Mouse (Mus musculus) MEL (cell line): ENCODE results near the gene Snrnp27. TPM values are rescaled to one million over a fixed set of nuclear protein-coding genes. Genes with fewer than 3 reads are reported as not detected.

Source experiments
- DNase-seq: peaks from one replicate; pipeline ENCODE4 v3.0.0; 2011; ENCODE audit warnings: low read depth, low spot score
- H3K27ac ChIP-seq: 2 replicates; pipeline ENCODE4 v1.5.1; 2012; ENCODE audit warnings: low read depth, mild to moderate bottlenecking, control low read depth, low read length, moderate library complexity; ENCODE audit not compliant: control insufficient read depth
- H3K27me3 ChIP-seq, 2 experiments: fragments of 150-350 bp in 1 of 2; sonication (generic) in 1 of 2; 2 replicates each; pipeline ENCODE4 v1.6.1; 2012; ENCODE audit warnings: low read length in 2 of 2, mild to moderate bottlenecking in 2 of 2, improper control_type of control experiment in 1 of 2, moderate library complexity in 1 of 2; ENCODE audit not compliant: insufficient read depth in 2 of 2, control insufficient read depth in 1 of 2
- H3K36me3 ChIP-seq, 2 experiments: 2 replicates each; pipeline ENCODE4 v1.6.1; 2012 to 2014; ENCODE audit warnings: low read length in 2 of 2, improper control_type of control experiment in 1 of 2, inconsistent platforms in 1 of 2, mild to moderate bottlenecking in 1 of 2; ENCODE audit not compliant: insufficient read depth in 2 of 2, control insufficient read depth in 1 of 2
- H3K4me1 ChIP-seq, 2 experiments: fragments of 150-350 bp in 1 of 2; sonication (generic) in 1 of 2; 2 replicates each; pipeline ENCODE4 v1.6.1; 2012; ENCODE audit warnings: low read length in 2 of 2, improper control_type of control experiment in 1 of 2, mild to moderate bottlenecking in 1 of 2; ENCODE audit not compliant: insufficient read depth in 2 of 2, control insufficient read depth in 1 of 2
- H3K4me3 ChIP-seq, 2 experiments: fragments of 150-350 bp in 1 of 2; sonication (generic) in 1 of 2; 2 replicates each; pipeline ENCODE4 v1.5.1; 2012; ENCODE audit warnings: low read depth in 2 of 2, low read length in 2 of 2, mild to moderate bottlenecking in 2 of 2, moderate library complexity in 2 of 2, control low read depth in 1 of 2, improper control_type of control experiment in 1 of 2; ENCODE audit not compliant: control insufficient read depth in 1 of 2, insufficient read depth in 1 of 2
- H3K79me2 ChIP-seq: 2 replicates; pipeline ENCODE4 v1.6.1; 2012; ENCODE audit warnings: mild to moderate bottlenecking, low read length, moderate library complexity; ENCODE audit not compliant: control insufficient read depth, poor library complexity, insufficient read depth
- H3K9ac ChIP-seq: 2 replicates; pipeline ENCODE4 v1.6.1; 2012; ENCODE audit warnings: low read depth, mild to moderate bottlenecking, control low read depth, low read length, moderate library complexity; ENCODE audit not compliant: control insufficient read depth, poor library complexity, severe bottlenecking
- H3K9me3 ChIP-seq: fragments of 150-350 bp; sonication (generic); replicated peaks from 2 replicates; pipeline ENCODE4 v1.6.1; 2012; ENCODE audit warnings: mild to moderate bottlenecking, low read length, improper control_type of control experiment, moderate library complexity; ENCODE audit not compliant: insufficient read depth
- BHLHE40 ChIP-seq: IDR thresholded peaks from 2 replicates; pipeline ENCODE4 v1.6.1; 2012; ENCODE audit warnings: low read depth, mild to moderate bottlenecking, inconsistent platforms, low read length, improper control_type of control experiment, borderline replicate concordance
- CHD2 ChIP-seq: IDR thresholded peaks from 2 replicates; pipeline ENCODE4 v1.6.1; 2011; ENCODE audit warnings: low read length, improper control_type of control experiment
- CTCF ChIP-seq, 3 experiments: IDR thresholded peaks in 2 of 3; conservative IDR thresholded peaks in 1 of 3; 2 replicates each; pipeline ENCODE4 v1.5.1; 2011 to 2012; ENCODE audit warnings: low read length in 3 of 3, low read depth in 2 of 3, mild to moderate bottlenecking in 2 of 3, improper control_type of control experiment in 1 of 3, inconsistent platforms in 1 of 3, mixed read lengths in 1 of 3, moderate library complexity in 1 of 3; ENCODE audit not compliant: control insufficient read depth in 1 of 3, insufficient read depth in 1 of 3, poor library complexity in 1 of 3, severe bottlenecking in 1 of 3
- ELF1 ChIP-seq: IDR thresholded peaks from 2 replicates; pipeline ENCODE4 v1.6.1; 2014; ENCODE audit warnings: low read depth, mild to moderate bottlenecking, inconsistent platforms, low read length, improper control_type of control experiment, moderate library complexity
- GABPA ChIP-seq: IDR thresholded peaks from 2 replicates; pipeline ENCODE4 v1.6.1; 2012; ENCODE audit warnings: low read depth, mild to moderate bottlenecking, inconsistent platforms, low read length, improper control_type of control experiment, moderate library complexity
- GATA1 ChIP-seq: IDR thresholded peaks from 2 replicates; pipeline ENCODE4 v1.6.1; 2011; ENCODE audit warnings: low read depth, low read length, improper control_type of control experiment
- HCFC1 ChIP-seq: IDR thresholded peaks from 2 replicates; pipeline ENCODE4 v1.6.1; 2012; ENCODE audit warnings: low read depth, mild to moderate bottlenecking, inconsistent platforms, low read length, improper control_type of control experiment, moderate library complexity
- MAFK ChIP-seq: IDR thresholded peaks from 2 replicates; pipeline ENCODE4 v1.6.1; 2011; ENCODE audit warnings: low read depth, mild to moderate bottlenecking, low read length, improper control_type of control experiment, borderline replicate concordance
- MAX ChIP-seq: IDR thresholded peaks from 2 replicates; pipeline ENCODE4 v1.6.1; 2011; ENCODE audit warnings: low read length, improper control_type of control experiment
- MEF2A ChIP-seq: IDR thresholded peaks from 2 replicates; pipeline ENCODE4 v1.6.1; 2014; ENCODE audit warnings: low read depth, mild to moderate bottlenecking, inconsistent platforms, low read length, improper control_type of control experiment; ENCODE audit not compliant: poor library complexity, insufficient replicate concordance, severe bottlenecking; ENCODE audit errors: extremely low read depth
- MXI1 ChIP-seq: IDR thresholded peaks from 2 replicates; pipeline ENCODE4 v1.6.1; 2011; ENCODE audit warnings: mild to moderate bottlenecking, low read depth, low read length, improper control_type of control experiment
- MYB ChIP-seq: IDR thresholded peaks from 2 replicates; pipeline ENCODE4 v1.6.1; 2011; ENCODE audit warnings: mild to moderate bottlenecking, low read depth, low read length, improper control_type of control experiment
- MYC ChIP-seq: IDR thresholded peaks from 2 replicates; pipeline ENCODE4 v1.6.1; 2011; ENCODE audit warnings: low read depth, mild to moderate bottlenecking, low read length, improper control_type of control experiment, moderate library complexity
- POLR2AphosphoS2 ChIP-seq: IDR thresholded peaks from 2 replicates; pipeline ENCODE4 v1.6.1; 2011; ENCODE audit warnings: low read length, improper control_type of control experiment
- RAD21 ChIP-seq: IDR thresholded peaks from 2 replicates; pipeline ENCODE4 v1.6.1; 2011; ENCODE audit warnings: mild to moderate bottlenecking, low read depth, low read length, improper control_type of control experiment
- RCOR1 ChIP-seq: IDR thresholded peaks from 2 replicates; pipeline ENCODE4 v1.6.1; 2012; ENCODE audit warnings: low read depth, mild to moderate bottlenecking, inconsistent platforms, low read length, improper control_type of control experiment
- SMC3 ChIP-seq: IDR thresholded peaks from 2 replicates; pipeline ENCODE4 v1.6.1; 2011; ENCODE audit warnings: low read depth, low read length, improper control_type of control experiment
- TBP ChIP-seq: IDR thresholded peaks from 2 replicates; pipeline ENCODE4 v1.8.0; 2011; ENCODE audit warnings: low read depth, low read length, improper control_type of control experiment
- TCF12 ChIP-seq: IDR thresholded peaks from 2 replicates; pipeline ENCODE4 v1.6.1; 2014; ENCODE audit warnings: low read depth, mild to moderate bottlenecking, inconsistent platforms, low read length, improper control_type of control experiment, moderate library complexity
- UBTF ChIP-seq: IDR thresholded peaks from 2 replicates; pipeline ENCODE4 v1.6.1; 2012; ENCODE audit warnings: low read depth, mild to moderate bottlenecking, inconsistent platforms, low read length, improper control_type of control experiment, moderate library complexity, borderline replicate concordance; ENCODE audit not compliant: insufficient read depth
- USF2 ChIP-seq, 2 experiments: IDR thresholded peaks; 2 replicates each; pipeline ENCODE4 v1.6.1; 2011 to 2012; ENCODE audit warnings: improper control_type of control experiment in 2 of 2, low read length in 2 of 2, borderline replicate concordance in 1 of 2, inconsistent platforms in 1 of 2, low read depth in 1 of 2, mild to moderate bottlenecking in 1 of 2; ENCODE audit not compliant: insufficient read depth in 1 of 2
- ZKSCAN1 ChIP-seq: IDR thresholded peaks from 2 replicates; pipeline ENCODE4 v1.6.1; 2012; ENCODE audit warnings: low read depth, mild to moderate bottlenecking, inconsistent platforms, low read length, improper control_type of control experiment, moderate library complexity
- polyA plus RNA-seq, 2 experiments: library from polyadenylated mRNA; stranded (reverse) in 1 of 2; unstranded in 1 of 2; fragments of >175 nt in 1 of 2; fragments of >200 nt in 1 of 2; gene quantifications; 2 replicates each; pipeline versions ENCODE4 v1.2.1 to v1.2.4; 2012; ENCODE audit warnings: low replicate concordance in 2 of 2, low read depth in 1 of 2; ENCODE audit not compliant: insufficient read length in 2 of 2, insufficient read depth in 1 of 2, missing spikeins in 1 of 2
- total RNA-seq: library from RNA; depleted of rRNA; stranded (reverse); fragments of 300-350 nt; gene quantifications from 2 replicates; pipeline ENCODE4 v1.2.3, GENCODE M21; 2012

Snrnp27 gene
- total and polyA plus RNA-seq, 3 experiments, result 79.3 to 225 (median 106) TPM

- no peaks in the 10 kb centered on the region for H3K27me3 ChIP-seq
- TF ChIP-seq TCF12 (no peak), MYB (no peak), GATA1 (no peak), UBTF (no peak), RAD21 (no peak)
- TF ChIP-seq, all 39 proteins: peak for 0
- no peak overlapping the region for H3K9ac ChIP-seq
- no peak for DNase-seq
- no peak overlapping the region for H3K4me3 ChIP-seq
- no peaks in the 10 kb centered on the region for H3K9me3 ChIP-seq
- H3K79me2 ChIP-seq, result no peaks in the 10 kb centered on the region
- H3K36me3 ChIP-seq, result peaks cover 0 to 8% of the 10 kb centered on the region in 2 experiments; a peak in 2 of 4 replicates
- no peak overlapping the region for H3K27ac ChIP-seq
- H3K4me1 ChIP-seq, result no peaks in the 10 kb centered on the region
Observed at GRCm38 (mm10) chr6:86702577-86702976, 18.3 kb upstream of the Snrnp27 start.

- Histone ChIP-seq H3K4me1 (no peaks in the 10 kb centered on the region), H3K9ac (no peak overlapping the region), H3K27ac (no peak overlapping the region), H3K27me3 (no peaks in the 10 kb centered on the region), H3K4me3 (no peak overlapping the region), H3K36me3 (peaks cover 0 to 10% of the 10 kb centered on the region in 2 experiments; a peak in 2 of 4 replicates), H3K79me2 (no peaks in the 10 kb centered on the region), H3K9me3 (no peaks in the 10 kb centered on the region)
- no peak for DNase-seq
- TF ChIP-seq MEF2A (no peak), MAX (no peak), USF2 (IDR thresholded peaks at IDR 0.05; ENCODE audit: borderline replicate concordance in 1 of 2, insufficient read depth in 1 of 2, low read depth in 1 of 2, low read length in 2 of 2) (no peak), HCFC1 (no peak), ZKSCAN1 (no peak), UBTF (no peak), MXI1 (no peak), CTCF (IDR thresholded peaks at IDR 0.05 in 2 of 3, conservative IDR thresholded peaks at IDR 0.05 in 1 of 3; ENCODE audit: control insufficient read depth in 1 of 3, insufficient read depth in 1 of 3, low read depth in 2 of 3, low read length in 3 of 3, poor library complexity in 1 of 3, severe bottlenecking in 1 of 3) (no peak), GATA1 (no peak)
Observed at GRCm38 (mm10) chr6:86697903-86698302, 13.6 kb upstream of the Snrnp27 start.

- no peaks in the 10 kb centered on the region for H3K9me3 ChIP-seq
- DNase-seq, result no peak
- H3K79me2 ChIP-seq, result no peaks in the 10 kb centered on the region
- TF ChIP-seq MAFK, result no peak
- no peak for TF ChIP-seq POLR2AphosphoS2
- no peak for TF ChIP-seq BHLHE40
- no peak for TF ChIP-seq MYC
- TF ChIP-seq RCOR1, result no peak
- TF ChIP-seq GABPA, result no peak
- no peak for TF ChIP-seq CHD2
- no peak for TF ChIP-seq ELF1
- TF ChIP-seq SMC3, result no peak
- no peak for TF ChIP-seq TBP
- no peak for TF ChIP-seq HCFC1
- no peak for TF ChIP-seq UBTF
- no peak overlapping the region for H3K9ac ChIP-seq
- H3K4me3 ChIP-seq, result no peak overlapping the region
- H3K36me3 ChIP-seq, result peaks cover 0 to 9% of the 10 kb centered on the region in 2 experiments; a peak in 2 of 4 replicates
- no peak overlapping the region for H3K27ac ChIP-seq
- H3K4me1 ChIP-seq, result no peaks in the 10 kb centered on the region
- no peaks in the 10 kb centered on the region for H3K27me3 ChIP-seq
Observed at GRCm38 (mm10) chr6:86696213-86696612, 11.9 kb upstream of the Snrnp27 start.
